Mouse (Mus musculus) heart, adult 2 months (tissue): ENCODE measurements around the gene Crlf1.

Source experiments
- CTCF ChIP-seq: fragments of 200-600 bp; IDR thresholded peaks from 2 replicates; pipeline ENCODE4 v1.8.1; 2022; ENCODE audit warnings: antibody characterized with exemption, mild to moderate bottlenecking, moderate library complexity
- EP300 ChIP-seq: fragments of 200-500 bp; IDR thresholded peaks from 2 replicates; pipeline ENCODE4 v1.6.1; 2011; ENCODE audit warnings: low read depth, low read length, control low read depth; ENCODE audit not compliant: insufficient read depth
- POLR2A ChIP-seq: fragments of 200-500 bp; IDR thresholded peaks from 2 replicates; pipeline ENCODE4 v1.6.1; 2011; ENCODE audit warnings: mild to moderate bottlenecking, low read depth, low read length, control low read depth; ENCODE audit not compliant: insufficient read depth

- TF ChIP-seq CTCF: no peak
- TF ChIP-seq POLR2A: 0 out of 2 replicates have a peak, but pooled peaks have one; percentile 11
- no peak for TF ChIP-seq EP300
These were observed 16.5 kb downstream of the Crlf1 start for GRCm38 (mm10) chr8:70509281-70509952.
